Comparison of ENCODE assay signal across 16 mouse cellular contexts in the genomic region with DNA sequence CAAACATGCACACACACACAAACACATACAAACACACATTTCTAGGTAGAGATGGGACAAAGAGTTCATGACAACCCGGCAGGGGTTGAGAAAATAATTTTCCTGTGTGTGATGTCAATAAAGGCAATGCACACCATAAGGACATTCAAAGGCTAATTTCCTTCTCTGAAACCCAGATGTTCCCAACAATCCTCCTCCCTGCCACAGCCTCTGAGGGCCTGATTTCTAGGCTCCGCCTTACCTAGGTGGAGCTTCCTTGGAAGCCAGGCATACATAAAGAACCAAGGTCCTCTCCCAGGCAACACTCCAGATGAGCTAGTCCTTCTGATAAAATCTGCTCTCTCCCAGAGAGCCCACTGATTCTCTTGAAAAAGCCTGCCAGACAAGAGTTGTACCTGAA.
"Had no signal": no experiment of that assay in that cellular context is flagged by ENCODE, and none has a peak within 500 bp of the region (broad histone marks: within the 10 kb centered on the region; RNA-seq: fewer than 3 reads in every experiment).

A gene (plus strand): TSS at position 301 of the 400 bp plus-strand sequence.

- DNase-seq: cerebellum, adult 9-10 months; cerebellum, adult 9-11 months; cerebellum, postnatal 10 days; cerebellum, postnatal 14 days; cerebellum, postnatal 25 days; cerebellum, postnatal 36 days; embryo, embryonic 11 days; forebrain, postnatal 0 days; gastrocnemius, adult 2 months; gastrocnemius, postnatal 10 days; gastrocnemius, postnatal 14 days; gastrocnemius, postnatal 25 days; gastrocnemius, postnatal 36 days; heart, adult 11 months; heart, adult 18-20 months; heart, adult 2 months had no signal
